Mouse (Mus musculus): Measurements from ENCODE around the gene Olfr1449. TPM values are rescaled to one million over a fixed set of nuclear protein-coding genes. Genes with fewer than 3 reads are reported as not detected.
"Not testable (repeated sequence)": the region's sequence is repeated elsewhere in the genome, so short reads cannot be mapped to it uniquely, and the experiment has no call there.

The Olfr1449 gene
- polyA plus RNA-seq (2015; fragmentation: Nextera tagmentation; extraction: Ambion mirVana): not detected in 2 replicates

- H3K27ac ChIP-seq: no peak within 1 kb of the TSS
- H3K9ac ChIP-seq: no peak within 1 kb of the TSS
- no peaks in the 10 kb centered on the region for H3K9me3 ChIP-seq
- no peaks in the 10 kb centered on the region for H3K4me1 ChIP-seq
- H3K27me3 ChIP-seq (replicated peaks): no peaks in the 10 kb centered on the region
- no peak within 1 kb of the TSS for H3K4me3 ChIP-seq
- no peak within 1 kb of the TSS for H3K4me2 ChIP-seq
- H3K36me3 ChIP-seq (replicated peaks): no peaks in the 10 kb centered on the region
- ATAC-seq (replicated peaks): no peak
Measured at GRCm38 (mm10) chr19:12930540-12930939, at the start of gene Olfr1449. Gene Olfr1449 (plus strand): TSS chr19:12930840.

GRCm38 (mm10) chr19:12883555-12883954 lies 47.1 kb upstream of the Olfr1449 start, which contains the start of gene Olfr1445:
Gene Olfr1445 (plus strand): TSS chr19:12883855.
- Histone ChIP-seq H3K27ac (no peak within 1 kb of the TSS), H3K4me3 (no peak within 1 kb of the TSS)
- 92% methylated on average over 2 of the region's 2 CpGs for WGBS

GRCm38 (mm10) chr19:12893424-12893823 lies 37.2 kb upstream of the Olfr1449 start, which contains the start of gene Olfr1446:
Gene Olfr1446 (minus strand): TSS chr19:12893524.
- WGBS: 82% methylated on average over 1 of the region's 1 CpGs
- no peaks in the 10 kb centered on the region for H3K4me1 ChIP-seq
- no peaks in the 10 kb centered on the region for H3K9me3 ChIP-seq
- H3K4me3 ChIP-seq: no peak within 1 kb of the TSS
- ATAC-seq (replicated peaks): no peak
- no peak within 1 kb of the TSS for H3K9ac ChIP-seq
- H3K27ac ChIP-seq: no peak within 1 kb of the TSS
- no peaks in the 10 kb centered on the region for H3K27me3 ChIP-seq (replicated peaks)
- no peaks in the 10 kb centered on the region for H3K36me3 ChIP-seq (replicated peaks)
- no peak within 1 kb of the TSS for H3K4me2 ChIP-seq

More at GRCm38 (mm10) chr19:12883555-12883954, 47.1 kb upstream of the Olfr1449 start, which contains the start of gene Olfr1445:
- Histone ChIP-seq H3K9ac (no peak within 1 kb of the TSS), H3K4me1 (no peaks in the 10 kb centered on the region), H3K9me3 (no peaks in the 10 kb centered on the region), H3K27me3 (replicated peaks) (no peaks in the 10 kb centered on the region), H3K36me3 (replicated peaks) (no peaks in the 10 kb centered on the region), H3K4me2 (no peak within 1 kb of the TSS)
- ATAC-seq (replicated peaks): no peak

- no peak within 1 kb of the TSS for H3K9ac ChIP-seq
- WGBS: 98% methylated on average over 1 of the region's 1 CpGs
- H3K4me1 ChIP-seq: no peaks in the 10 kb centered on the region
- H3K27me3 ChIP-seq (replicated peaks): no peaks in the 10 kb centered on the region
- no peak within 1 kb of the TSS for H3K4me2 ChIP-seq
- H3K27ac ChIP-seq: no peak within 1 kb of the TSS
- no peaks in the 10 kb centered on the region for H3K36me3 ChIP-seq (replicated peaks)
- H3K9me3 ChIP-seq: no peaks in the 10 kb centered on the region
- H3K4me3 ChIP-seq: no peak within 1 kb of the TSS
- ATAC-seq (replicated peaks): no peak
Measured at GRCm38 (mm10) chr19:12903643-12904042, 27.0 kb upstream of the Olfr1449 start, which contains the start of gene Olfr1447. Gene Olfr1447 (minus strand): TSS chr19:12903743.

- 69% methylated on average over 1 of the region's 1 CpGs for WGBS
- ATAC-seq (replicated peaks): no peak
- no peaks in the 10 kb centered on the region for H3K4me1 ChIP-seq
Measured at GRCm38 (mm10) chr19:12924319-12924718, 6.3 kb upstream of the Olfr1449 start, which contains the start of gene Olfr1448. Gene Olfr1448 (minus strand): TSS chr19:12924419.

GRCm38 (mm10) chr19:12949958-12950357 lies 19.3 kb downstream of the Olfr1449 start, which contains the start of gene Olfr1450:
Gene Olfr1450 (plus strand): TSS chr19:12950258.
- Histone ChIP-seq H3K9me3 (peaks cover 8% of the 10 kb centered on the region; the same call in 1 of the 2 replicates), H3K4me3 (no peak within 1 kb of the TSS), H3K36me3 (replicated peaks) (no peaks in the 10 kb centered on the region), H3K4me1 (no peaks in the 10 kb centered on the region), H3K27me3 (replicated peaks) (no peaks in the 10 kb centered on the region), H3K27ac (no peak within 1 kb of the TSS), H3K4me2 (no peak within 1 kb of the TSS), H3K9ac (no peak within 1 kb of the TSS)
- no peak for ATAC-seq (replicated peaks)
- WGBS: 90% methylated on average over 1 of the region's 1 CpGs

More at GRCm38 (mm10) chr19:12924319-12924718, 6.3 kb upstream of the Olfr1449 start, which contains the start of gene Olfr1448:
- H3K36me3 ChIP-seq (replicated peaks): no peaks in the 10 kb centered on the region
- H3K4me3 ChIP-seq: no peak within 1 kb of the TSS
- H3K4me2 ChIP-seq: no peak within 1 kb of the TSS
- H3K27me3 ChIP-seq (replicated peaks): no peaks in the 10 kb centered on the region
- H3K9ac ChIP-seq: no peak within 1 kb of the TSS
- H3K9me3 ChIP-seq: no peaks in the 10 kb centered on the region
- H3K27ac ChIP-seq: no peak within 1 kb of the TSS

GRCm38 (mm10) chr19:12970082-12970481 lies 39.4 kb downstream of the Olfr1449 start:
- H3K36me3 ChIP-seq (replicated peaks); H3K4me3 ChIP-seq; H3K9me3 ChIP-seq; H3K27me3 ChIP-seq (replicated peaks); H3K27ac ChIP-seq; H3K9ac ChIP-seq; ATAC-seq (replicated peaks); H3K4me2 ChIP-seq; H3K4me1 ChIP-seq: not testable (repeated sequence)
- WGBS: 83% methylated on average over 5 of the region's 5 CpGs

Other genes with a start within 250 kb of the Olfr1449 start
- gene Keg1, start 235.1 kb upstream of the Olfr1449 start, polyA plus RNA-seq (2015; fragmentation: Nextera tagmentation; extraction: Ambion mirVana): not detected in 2 replicates
- gene Cntf, start 165.2 kb upstream of the Olfr1449 start, polyA plus RNA-seq (2015; fragmentation: Nextera tagmentation; extraction: Ambion mirVana): 1.1 and 1.4 TPM in 2 replicates
- 13.5 and 13.8 TPM in 2 replicates for gene Zfp91, start 134.7 kb upstream of the Olfr1449 start, polyA plus RNA-seq (2015; fragmentation: Nextera tagmentation; extraction: Ambion mirVana)
- 1.0 TPM in 2 replicates for gene Lpxn, start 134.6 kb upstream of the Olfr1449 start, polyA plus RNA-seq (2015; fragmentation: Nextera tagmentation; extraction: Ambion mirVana)
- gene Gm5244, start 84.2 kb upstream of the Olfr1449 start, polyA plus RNA-seq (2015; fragmentation: Nextera tagmentation; extraction: Ambion mirVana): not detected in 2 replicates
- not detected in 2 replicates for gene Olfr1444, start 73.6 kb upstream of the Olfr1449 start, polyA plus RNA-seq (2015; fragmentation: Nextera tagmentation; extraction: Ambion mirVana)
- gene Olfr1445, start 47.0 kb upstream of the Olfr1449 start, polyA plus RNA-seq (2015; fragmentation: Nextera tagmentation; extraction: Ambion mirVana): not detected in 2 replicates
- gene Olfr1446, start 37.3 kb upstream of the Olfr1449 start, polyA plus RNA-seq (2015; fragmentation: Nextera tagmentation; extraction: Ambion mirVana): not detected in 2 replicates
- not detected in 2 replicates for gene Olfr1447, start 27.1 kb upstream of the Olfr1449 start, polyA plus RNA-seq (2015; fragmentation: Nextera tagmentation; extraction: Ambion mirVana)
- not detected in 2 replicates for gene Olfr1448, start 6.4 kb upstream of the Olfr1449 start, polyA plus RNA-seq (2015; fragmentation: Nextera tagmentation; extraction: Ambion mirVana)
- not detected in 2 replicates for gene Olfr1450, start 19.4 kb downstream of the Olfr1449 start, polyA plus RNA-seq (2015; fragmentation: Nextera tagmentation; extraction: Ambion mirVana)
- gene Olfr1451, start 64.2 kb downstream of the Olfr1449 start, polyA plus RNA-seq (2015; fragmentation: Nextera tagmentation; extraction: Ambion mirVana): not detected in 2 replicates
- not detected in 2 replicates for gene Olfr1453, start 97.5 kb downstream of the Olfr1449 start, polyA plus RNA-seq (2015; fragmentation: Nextera tagmentation; extraction: Ambion mirVana)
- not detected in 2 replicates for gene Olfr1454, start 129.8 kb downstream of the Olfr1449 start, polyA plus RNA-seq (2015; fragmentation: Nextera tagmentation; extraction: Ambion mirVana)
- not detected in 2 replicates for gene Olfr1457, start 167.1 kb downstream of the Olfr1449 start, polyA plus RNA-seq (2015; fragmentation: Nextera tagmentation; extraction: Ambion mirVana)
- not detected in 2 replicates for gene Olfr1458, start 175.9 kb downstream of the Olfr1449 start, polyA plus RNA-seq (2015; fragmentation: Nextera tagmentation; extraction: Ambion mirVana)
- gene Olfr1459, start 218.7 kb downstream of the Olfr1449 start, polyA plus RNA-seq (2015; fragmentation: Nextera tagmentation; extraction: Ambion mirVana): 0.03 TPM in 2 replicates
- not detected in 2 replicates for gene Olfr1461, start 232.2 kb downstream of the Olfr1449 start, polyA plus RNA-seq (2015; fragmentation: Nextera tagmentation; extraction: Ambion mirVana)